Mouse (Mus musculus) midbrain, postnatal 0 days (tissue): ENCODE measurements around the gene Erv3. TPM values are rescaled to one million over a fixed set of nuclear protein-coding genes. Genes with fewer than 3 reads are reported as not detected.

Experiments used
- ATAC-seq: fragments of 200-750 bp; cut with Nextera tagmentation; 2 replicates; pipeline ENCODE4 v1.8.0; 2017; ENCODE audit warnings: moderate number of reproducible peaks, mild to moderate bottlenecking, moderate TSS enrichment, moderate library complexity; ENCODE audit not compliant: low FRiP score
- DNase-seq: peaks from one replicate; pipeline ENCODE4 v3.0.0-alpha.2; 2015; ENCODE audit warnings: low spot score
- H3K27ac ChIP-seq: fragments of 300-500 bp; sonication (generic); 2 replicates; pipeline ENCODE4 v1.5.1; 2014; ENCODE audit warnings: low read depth, mild to moderate bottlenecking, low read length, mixed read lengths
- H3K27me3 ChIP-seq: fragments of 300-500 bp; sonication (generic); 2 replicates; pipeline ENCODE4 v1.6.1; 2014; ENCODE audit warnings: low read length, control low read depth, mixed read lengths; ENCODE audit not compliant: insufficient read depth
- H3K36me3 ChIP-seq: fragments of 300-500 bp; sonication (generic); 2 replicates; pipeline ENCODE4 v1.6.1; 2014; ENCODE audit warnings: low read length, control low read depth, mixed read lengths; ENCODE audit not compliant: insufficient read depth
- H3K4me1 ChIP-seq: fragments of 300-500 bp; sonication (generic); 2 replicates; pipeline ENCODE4 v1.6.1; 2014; ENCODE audit warnings: mild to moderate bottlenecking, control low read depth, antibody characterized with exemption, low read length, mixed read lengths; ENCODE audit not compliant: insufficient read depth
- H3K4me2 ChIP-seq: fragments of 300-500 bp; sonication (generic); 2 replicates; pipeline ENCODE4 v1.6.1; 2014; ENCODE audit warnings: low read depth, mild to moderate bottlenecking, low read length, mixed read lengths; ENCODE audit not compliant: poor library complexity, severe bottlenecking
- H3K4me3 ChIP-seq: fragments of 300-500 bp; sonication (generic); 2 replicates; pipeline ENCODE4 v1.5.1; 2014; ENCODE audit warnings: low read depth, mild to moderate bottlenecking, low read length, moderate library complexity
- H3K9ac ChIP-seq: fragments of 300-500 bp; sonication (generic); replicated peaks from 2 replicates; pipeline ENCODE4 v1.6.1; 2014; ENCODE audit warnings: mild to moderate bottlenecking, low read length, moderate library complexity, mixed read lengths; ENCODE audit not compliant: poor library complexity, severe bottlenecking
- H3K9me3 ChIP-seq: fragments of 300-500 bp; sonication (generic); 2 replicates; pipeline ENCODE4 v1.6.1; 2016; ENCODE audit warnings: low read length, control low read depth
- CTCF ChIP-seq: IDR thresholded peaks from 2 replicates; pipeline ENCODE4 v1.5.1; 2016; ENCODE audit warnings: antibody characterized with exemption, mild to moderate bottlenecking
- WGBS: fragments of 180-500 bp; shearing (Covaris S2); extraction: QIAGEN DNeasy Blood & Tissue Kit; methylation state at CpG from one replicate; pipeline ENCODE4 v1.1.7; 2014; 5-methylcytosine and 5-hydroxymethylcytosine counted together
- polyA plus RNA-seq: library from polyadenylated mRNA; unstranded; fragments of >200 nt; fragmentation: Nextera tagmentation; extraction: Ambion mirVana; gene quantifications from 2 replicates; pipeline ENCODE4 v1.2.1, GENCODE M21; 2015
- total RNA-seq: library from RNA; depleted of rRNA; stranded (reverse); fragments of >200 nt; gene quantifications from 2 replicates; pipeline ENCODE4 v1.2.3, GENCODE M21; 2014

The Erv3 gene
- total and polyA plus RNA-seq, 2 experiments from 2014 or later, result not detected

- no peak overlapping the region for H3K27ac ChIP-seq
- H3K4me1 ChIP-seq, result no peaks in the 10 kb centered on the region
- no peak for DNase-seq
- H3K4me3 ChIP-seq, result no peak overlapping the region
- ATAC-seq, result no peak
- H3K9me3 ChIP-seq, result no peaks in the 10 kb centered on the region
- TF ChIP-seq CTCF, result no peak
- H3K36me3 ChIP-seq, result no peaks in the 10 kb centered on the region
- H3K4me2 ChIP-seq, result no peak overlapping the region
- 87% methylated on average over 6 of the region's 6 CpGs for WGBS
- H3K27me3 ChIP-seq, result no peaks in the 10 kb centered on the region
- H3K9ac ChIP-seq, result no peak overlapping the region
Observed at GRCm38 (mm10) chr2:131905776-131906175, 46.2 kb upstream of the Erv3 start.

- WGBS, result 57% methylated on average over 5 of the region's 5 CpGs
- Histone ChIP-seq H3K4me3 (no peak overlapping the region), H3K9ac (no peak overlapping the region), H3K36me3 (no peaks in the 10 kb centered on the region), H3K4me1 (no peaks in the 10 kb centered on the region), H3K9me3 (no peaks in the 10 kb centered on the region), H3K27me3 (no peaks in the 10 kb centered on the region), H3K4me2 (no peak overlapping the region), H3K27ac (no peak overlapping the region)
- DNase-seq, result no peak
- no peak for ATAC-seq
- TF ChIP-seq CTCF, result no peak
Observed at GRCm38 (mm10) chr2:131905025-131905424, 45.5 kb upstream of the Erv3 start.

- Histone ChIP-seq H3K27ac (no peak overlapping the region), H3K27me3 (no peaks in the 10 kb centered on the region), H3K4me3 (no peak overlapping the region), H3K36me3 (no peaks in the 10 kb centered on the region), H3K4me1 (no peaks in the 10 kb centered on the region), H3K9ac (no peak overlapping the region), H3K9me3 (no peaks in the 10 kb centered on the region), H3K4me2 (no peak overlapping the region)
- ATAC-seq (no peak), DNase-seq (no peak)
- no peak for TF ChIP-seq CTCF
- 48% methylated on average over 8 of the region's 8 CpGs for WGBS
Observed at GRCm38 (mm10) chr2:131902867-131903266, 43.3 kb upstream of the Erv3 start.

- no peaks in the 10 kb centered on the region for H3K4me1 ChIP-seq
Observed at GRCm38 (mm10) chr2:131902423-131902822, 42.9 kb upstream of the Erv3 start.

GRCm38 (mm10) chr2:131897336-131898109, 38.0 kb upstream of the Erv3 start:
- Histone ChIP-seq H3K4me2 (no peak overlapping the region), H3K4me3 (no peak overlapping the region), H3K4me1 (no peaks in the 10 kb centered on the region), H3K27ac (no peak overlapping the region), H3K27me3 (no peaks in the 10 kb centered on the region), H3K9ac (no peak overlapping the region), H3K36me3 (no peaks in the 10 kb centered on the region), H3K9me3 (no peaks in the 10 kb centered on the region)
- no peak for TF ChIP-seq CTCF
- ATAC-seq (no peak), DNase-seq (no peak)
- WGBS, result 82% methylated on average over 12 of the region's 12 CpGs

More at GRCm38 (mm10) chr2:131902423-131902822, 42.9 kb upstream of the Erv3 start:
- TF ChIP-seq CTCF, result no peak
- DNase-seq, result no peak
- Histone ChIP-seq H3K4me2 (no peak overlapping the region), H3K27me3 (no peaks in the 10 kb centered on the region), H3K4me3 (no peak overlapping the region), H3K9ac (no peak overlapping the region), H3K9me3 (no peaks in the 10 kb centered on the region), H3K27ac (no peak overlapping the region), H3K36me3 (no peaks in the 10 kb centered on the region)
- no peak for ATAC-seq
- WGBS, result 34% methylated on average over 1 of the region's 3 CpGs

GRCm38 (mm10) chr2:131896011-131896410, 36.5 kb upstream of the Erv3 start:
- H3K9ac ChIP-seq, result no peak overlapping the region
- DNase-seq (no peak), ATAC-seq (no peak)
- 87% methylated on average over 4 of the region's 4 CpGs for WGBS
- no peak overlapping the region for H3K27ac ChIP-seq
- no peak overlapping the region for H3K4me3 ChIP-seq
- no peaks in the 10 kb centered on the region for H3K27me3 ChIP-seq
- no peaks in the 10 kb centered on the region for H3K36me3 ChIP-seq
- H3K9me3 ChIP-seq, result no peaks in the 10 kb centered on the region
- no peak overlapping the region for H3K4me2 ChIP-seq
- no peaks in the 10 kb centered on the region for H3K4me1 ChIP-seq
- TF ChIP-seq CTCF, result no peak
